Mouse (Mus musculus) midbrain, embryonic 11.5 days (tissue): ENCODE results near the gene Chml. TPM values are rescaled to one million over a fixed set of nuclear protein-coding genes. Genes with fewer than 3 reads are reported as not detected.

Source experiments
- ATAC-seq: fragments of 200-750 bp; cut with Nextera tagmentation; 2 replicates; pipeline ENCODE4 v1.8.0; 2017; ENCODE audit warnings: moderate TSS enrichment, moderate library complexity; ENCODE audit not compliant: low FRiP score
- DNase-seq: peaks from one replicate; pipeline ENCODE4 v3.0.0; 2015; ENCODE audit warnings: low spot score; ENCODE audit errors: missing footprints
- H3K27ac ChIP-seq: fragments of 300-500 bp; sonication (generic); 2 replicates; pipeline ENCODE4 v1.5.1; 2014; ENCODE audit warnings: low read depth, low read length
- H3K27me3 ChIP-seq: fragments of 300-500 bp; sonication (generic); 2 replicates; pipeline ENCODE4 v1.6.1; 2014; ENCODE audit warnings: mild to moderate bottlenecking, low read length, moderate library complexity, mixed read lengths; ENCODE audit not compliant: control insufficient read depth, insufficient read depth
- H3K36me3 ChIP-seq: fragments of 300-500 bp; sonication (generic); 2 replicates; pipeline ENCODE4 v1.6.1; 2014; ENCODE audit warnings: mild to moderate bottlenecking, low read length, moderate library complexity, mixed read lengths; ENCODE audit not compliant: control insufficient read depth, insufficient read depth
- H3K4me1 ChIP-seq: fragments of 300-500 bp; sonication (generic); 2 replicates; pipeline ENCODE4 v1.6.1; 2014; ENCODE audit warnings: low read length; ENCODE audit not compliant: control insufficient read depth, insufficient read depth
- H3K4me2 ChIP-seq: fragments of 300-500 bp; sonication (generic); 2 replicates; pipeline ENCODE4 v1.6.1; 2014; ENCODE audit warnings: mild to moderate bottlenecking, moderate library complexity
- H3K4me3 ChIP-seq: fragments of 300-500 bp; sonication (generic); 2 replicates; pipeline ENCODE4 v1.5.1; 2014; ENCODE audit warnings: low read depth, low read length
- H3K9ac ChIP-seq: fragments of 300-500 bp; sonication (generic); 2 replicates; pipeline ENCODE4 v1.6.1; 2014; ENCODE audit warnings: low read length
- H3K9me3 ChIP-seq: fragments of 300-500 bp; sonication (generic); 2 replicates; pipeline ENCODE4 v1.6.1; 2016; ENCODE audit warnings: low read length; ENCODE audit not compliant: control insufficient read depth
- WGBS: fragments of 180-500 bp; shearing (Covaris S2); extraction: QIAGEN DNeasy Blood & Tissue Kit; methylation state at CpG from one replicate; pipeline ENCODE4 v1.1.7; 2014; 5-methylcytosine and 5-hydroxymethylcytosine counted together
- polyA plus RNA-seq: library from polyadenylated mRNA; unstranded; fragments of >200 nt; fragmentation: Nextera tagmentation; extraction: Ambion mirVana; gene quantifications from 2 replicates; pipeline ENCODE4 v1.2.1, GENCODE M21; 2014

Gene Chml
- 6.9 and 8.0 TPM in 2 replicates for polyA plus RNA-seq

DNA sequence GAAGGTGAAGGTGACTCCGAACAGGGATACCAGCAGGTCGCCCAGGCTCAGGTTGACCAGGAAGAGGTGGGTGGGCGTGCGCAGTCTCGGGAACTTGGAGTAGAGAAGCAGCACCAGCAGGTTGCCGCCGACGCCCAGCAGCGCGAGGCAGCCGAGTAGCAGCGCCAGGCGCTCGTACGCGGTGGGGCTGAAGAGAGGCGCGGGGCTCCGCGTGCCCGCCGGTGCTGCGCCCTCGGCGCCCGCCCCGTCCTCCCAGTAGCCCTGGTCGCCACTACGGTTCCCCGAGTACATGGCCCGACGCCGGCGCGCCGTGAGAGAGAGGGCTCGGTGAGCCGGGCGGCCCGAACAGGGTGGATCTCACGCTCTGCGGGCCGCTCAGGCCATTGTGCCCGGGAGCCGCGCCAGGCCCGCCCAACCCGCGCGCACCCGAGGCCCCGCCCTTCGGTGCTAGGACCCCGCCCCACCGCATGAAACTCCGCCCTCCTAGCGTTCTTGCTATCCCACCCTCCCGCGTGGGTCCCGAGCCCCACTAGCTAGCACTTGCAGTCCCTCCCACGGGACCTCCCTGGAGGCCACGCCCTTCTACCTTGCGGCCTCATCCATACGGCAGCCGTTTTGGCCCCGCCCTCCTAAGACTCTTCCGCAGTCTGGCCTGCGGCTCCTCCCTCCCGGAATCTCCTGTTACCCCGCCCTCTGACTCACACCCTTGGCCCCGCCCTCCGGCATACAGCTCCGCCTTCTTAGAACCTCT is at the start of gene Chml, which contains the start of gene Opn3:
TSS of gene Chml (minus strand) at position 656 of the 751 bp plus-strand sequence.
TSS of gene Opn3 (minus strand) at position 531 of the 751 bp plus-strand sequence.
- Histone ChIP-seq H3K4me2 (peak within 1 kb of the TSS; percentile 80), H3K27me3 (no peaks in the 10 kb centered on the region), H3K36me3 (peaks cover 6% of the 10 kb centered on the region; the same call in 1 of the 2 replicates), H3K9me3 (no peaks in the 10 kb centered on the region), H3K9ac (peak within 1 kb of the TSS; percentile 88), H3K27ac (peak within 1 kb of the TSS; percentile 71), H3K4me3 (peak within 1 kb of the TSS; percentile 80), H3K4me1 (peaks cover 21% of the 10 kb centered on the region)
- WGBS: under 1% methylated on average over 53 of the region's 73 CpGs
- ATAC-seq: peak; percentile 97
- DNase-seq: peak; percentile 99

DNA sequence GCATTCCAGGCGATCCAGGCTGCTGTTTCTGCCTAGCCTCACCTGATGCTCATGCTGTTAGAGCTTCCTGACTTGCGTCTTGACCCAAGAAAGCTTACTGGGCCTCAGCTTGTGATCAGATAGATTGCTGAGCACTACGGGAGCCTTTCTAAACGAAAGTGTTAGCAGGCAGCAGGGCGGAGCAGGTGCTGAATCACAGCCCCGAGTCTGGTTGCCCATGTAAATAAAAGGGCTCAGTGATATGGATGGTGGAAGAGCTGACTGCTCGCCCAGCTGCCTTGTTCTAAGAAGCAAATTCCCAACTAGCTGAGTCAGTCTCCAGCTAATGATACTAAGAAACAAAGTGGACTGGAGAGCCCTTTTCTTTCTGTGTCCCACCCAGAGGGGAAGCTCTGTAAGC is 33.1 kb upstream of the Chml start:
- Histone ChIP-seq H3K36me3 (no peaks in the 10 kb centered on the region), H3K9me3 (no peaks in the 10 kb centered on the region), H3K4me2 (no peak overlapping the region), H3K9ac (no peak overlapping the region), H3K27me3 (no peaks in the 10 kb centered on the region), H3K4me1 (peaks cover 5% of the 10 kb centered on the region; the same call in 1 of the 2 replicates), H3K4me3 (no peak overlapping the region), H3K27ac (no peak overlapping the region)
- DNase-seq (no peak), ATAC-seq (no peak)
- WGBS: 41% methylated on average over 7 of the region's 7 CpGs

DNA sequence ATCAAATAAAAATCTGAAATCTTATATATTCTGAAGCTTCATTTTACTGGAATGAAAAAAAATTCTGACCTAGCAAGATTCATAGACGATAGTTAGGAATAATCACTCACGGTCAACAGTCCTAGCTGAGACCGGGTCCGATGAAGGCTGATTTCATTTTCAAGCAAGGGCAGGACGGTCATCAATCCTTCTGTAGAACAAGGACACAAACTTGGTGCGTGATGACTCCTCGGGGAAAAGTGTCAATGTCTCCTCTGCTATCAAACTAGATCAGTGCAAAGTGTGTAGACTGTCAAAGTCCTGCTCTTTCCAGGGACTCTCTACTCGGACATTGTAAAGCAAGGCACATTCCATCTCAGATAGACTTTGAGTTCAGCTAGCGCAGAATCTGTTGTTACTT is 24.1 kb upstream of the Chml start:
- ATAC-seq (no peak), DNase-seq (no peak)
- H3K27me3 ChIP-seq: no peaks in the 10 kb centered on the region
- no peaks in the 10 kb centered on the region for H3K4me1 ChIP-seq
- no peak overlapping the region for H3K9ac ChIP-seq
- no peak overlapping the region for H3K4me3 ChIP-seq
- H3K4me2 ChIP-seq: no peak overlapping the region
- no peak overlapping the region for H3K27ac ChIP-seq
- no peaks in the 10 kb centered on the region for H3K36me3 ChIP-seq
- H3K9me3 ChIP-seq: no peaks in the 10 kb centered on the region
- whole genome bisulfite sequencing: 94% methylated on average over 9 of the region's 9 CpGs

DNA sequence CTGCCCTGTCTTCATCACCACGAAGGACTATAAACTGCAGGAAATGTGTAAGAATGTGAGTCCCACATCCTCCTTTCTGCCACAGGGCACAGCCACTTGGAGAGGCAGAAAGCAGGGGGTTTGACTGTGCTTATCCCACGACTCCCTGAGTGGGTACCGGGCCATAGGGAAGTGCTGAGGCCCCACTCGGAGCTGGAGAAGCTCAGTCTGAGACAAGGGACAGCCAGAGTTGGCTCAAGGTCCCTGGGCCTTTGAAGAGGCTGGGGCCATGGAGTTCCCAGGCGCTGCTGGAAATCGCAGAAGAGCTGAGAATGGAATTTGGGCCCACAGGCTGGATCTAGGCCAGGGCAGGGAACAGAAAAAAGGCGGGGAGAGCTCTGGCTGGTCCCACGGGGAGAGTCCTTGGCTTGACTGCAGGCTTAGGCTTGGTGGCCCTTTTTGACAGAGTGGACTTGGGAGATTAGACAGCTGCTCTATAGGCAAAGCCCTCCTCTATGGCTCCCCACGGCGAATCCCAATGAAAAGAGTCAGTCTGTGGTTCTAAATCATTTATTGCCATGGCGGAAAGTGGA is 19.7 kb upstream of the Chml start:
- no peaks in the 10 kb centered on the region for H3K36me3 ChIP-seq
- H3K27me3 ChIP-seq: no peaks in the 10 kb centered on the region
- H3K4me1 ChIP-seq: no peaks in the 10 kb centered on the region
- H3K9me3 ChIP-seq: no peaks in the 10 kb centered on the region
- H3K4me2 ChIP-seq: no peak overlapping the region
- H3K9ac ChIP-seq: no peak overlapping the region
- 82% methylated on average over 11 of the region's 11 CpGs for WGBS
- peak; percentile 54 for DNase-seq
- ATAC-seq: no peak
- H3K4me3 ChIP-seq: no peak overlapping the region
- no peak overlapping the region for H3K27ac ChIP-seq

DNA sequence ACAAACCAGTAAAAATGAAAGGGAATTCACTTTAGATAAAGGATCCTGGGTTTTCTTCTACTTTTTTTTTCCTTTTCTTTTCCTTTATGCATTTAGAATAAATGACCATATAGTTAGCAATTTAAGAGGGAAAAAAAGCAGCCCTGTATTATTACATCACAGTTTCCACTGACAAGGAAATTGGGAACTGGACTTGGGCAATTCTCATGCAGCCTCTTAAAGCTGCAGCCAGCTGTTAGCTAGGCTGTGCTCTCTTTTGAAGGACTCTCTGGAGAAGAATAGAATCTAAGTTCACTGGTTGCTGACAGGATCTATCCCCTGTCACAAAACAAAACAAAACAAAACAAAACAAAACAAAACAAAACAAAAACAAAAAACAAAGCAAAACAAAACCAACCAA is 15.3 kb upstream of the Chml start:
- no peaks in the 10 kb centered on the region for H3K36me3 ChIP-seq
- no peak overlapping the region for H3K27ac ChIP-seq
- H3K9ac ChIP-seq: no peak overlapping the region
- no peaks in the 10 kb centered on the region for H3K4me1 ChIP-seq
- no peak overlapping the region for H3K4me2 ChIP-seq
- H3K4me3 ChIP-seq: no peak overlapping the region
- no peaks in the 10 kb centered on the region for H3K27me3 ChIP-seq
- ATAC-seq (no peak), DNase-seq (no peak)
- H3K9me3 ChIP-seq: no peaks in the 10 kb centered on the region

DNA sequence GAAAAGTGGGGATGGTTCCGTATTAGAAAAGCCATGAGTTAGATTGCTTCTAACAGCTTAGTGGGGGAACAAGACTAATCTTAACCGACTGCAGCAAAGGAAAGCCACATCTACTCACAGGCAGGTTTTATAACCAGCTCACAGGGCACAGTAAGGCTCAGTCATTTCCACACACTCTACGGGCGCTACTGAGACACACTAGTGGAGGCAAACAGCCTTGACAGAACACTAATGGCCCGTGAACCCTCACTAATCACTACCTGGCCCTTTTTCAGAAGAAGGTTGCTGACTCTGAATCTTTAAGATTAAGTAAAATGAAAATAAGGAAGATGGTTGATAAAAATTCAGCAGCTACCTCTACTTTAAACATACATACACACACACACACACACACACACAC is 14.9 kb upstream of the Chml start:
- H3K27me3 ChIP-seq: no peaks in the 10 kb centered on the region
- no peak overlapping the region for H3K4me3 ChIP-seq
- H3K9ac ChIP-seq: no peak overlapping the region
- H3K9me3 ChIP-seq: no peaks in the 10 kb centered on the region
- H3K4me2 ChIP-seq: no peak overlapping the region
- H3K36me3 ChIP-seq: no peaks in the 10 kb centered on the region
- H3K27ac ChIP-seq: no peak overlapping the region
- WGBS: 80% methylated on average over 5 of the region's 5 CpGs
- DNase-seq (peak; percentile 67), ATAC-seq (no peak)
- no peaks in the 10 kb centered on the region for H3K4me1 ChIP-seq

DNA sequence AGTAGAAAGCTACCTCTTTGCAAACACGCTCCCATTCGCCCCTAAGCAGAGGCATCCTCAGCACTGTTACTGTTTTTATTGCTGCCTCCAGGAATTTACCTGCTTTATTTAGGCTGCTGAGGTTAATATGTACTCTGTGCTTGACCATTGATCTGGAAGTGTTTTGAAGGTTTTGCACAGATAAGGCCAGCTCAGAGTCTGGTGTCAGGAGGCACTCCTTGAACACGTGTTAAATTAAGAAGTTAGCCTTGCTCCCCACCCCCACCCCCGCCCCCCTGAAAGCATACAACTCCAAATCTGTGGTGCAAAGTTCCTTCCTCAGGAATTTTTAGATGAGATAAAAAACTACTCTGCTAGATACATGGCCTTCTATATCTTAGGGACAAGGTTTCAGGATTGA is 8.4 kb upstream of the Chml start:
- H3K9me3 ChIP-seq: no peaks in the 10 kb centered on the region
- no peak for DNase-seq
- H3K4me2 ChIP-seq: no peak overlapping the region
- no peak overlapping the region for H3K27ac ChIP-seq
- H3K4me1 ChIP-seq: no peaks in the 10 kb centered on the region
- H3K27me3 ChIP-seq: no peaks in the 10 kb centered on the region
- H3K4me3 ChIP-seq: no peak overlapping the region
- H3K9ac ChIP-seq: no peak overlapping the region
- no peak for ATAC-seq
- no peaks in the 10 kb centered on the region for H3K36me3 ChIP-seq
- 74% methylated on average over 4 of the region's 4 CpGs for WGBS

DNA sequence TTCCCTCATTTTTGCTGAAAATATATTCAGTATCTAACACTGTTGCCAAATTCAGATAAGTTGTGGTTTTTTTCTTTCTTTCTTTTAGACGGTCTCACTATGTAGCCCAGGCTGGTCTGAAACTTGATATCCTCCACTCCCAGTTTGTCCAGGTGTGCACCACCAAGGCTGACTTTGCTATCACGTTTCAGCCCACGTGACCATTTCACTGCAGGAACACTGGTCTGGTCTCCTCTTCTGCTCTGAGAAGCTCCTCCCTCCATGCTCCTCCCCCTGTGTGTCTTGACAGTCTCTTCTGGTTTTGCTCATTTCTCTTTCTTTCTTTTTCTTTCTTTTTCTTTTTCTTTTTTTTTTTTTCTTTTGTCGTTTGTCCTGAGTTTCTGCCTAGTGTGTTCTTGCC is 7.1 kb upstream of the Chml start:
- no peak overlapping the region for H3K4me3 ChIP-seq

DNA sequence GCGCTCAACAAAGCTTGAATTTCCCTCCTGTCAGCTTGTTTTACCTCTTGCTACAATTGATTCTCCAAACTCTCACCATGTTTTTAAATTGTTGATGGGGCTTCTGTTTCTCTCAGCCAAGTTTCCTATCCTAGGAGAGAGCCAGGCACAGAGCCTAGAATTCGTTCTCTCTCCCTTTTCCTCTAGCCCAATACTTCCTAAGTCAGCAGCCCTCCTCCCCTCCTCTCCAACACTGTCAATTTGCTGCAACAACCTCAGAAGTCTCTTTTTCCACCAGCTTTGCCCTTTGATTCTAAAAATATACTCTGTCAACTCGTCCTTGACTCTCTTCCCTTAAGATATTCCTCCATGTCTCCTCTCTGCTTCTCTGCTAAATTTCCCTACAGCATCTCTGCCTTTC is 6.7 kb upstream of the Chml start:
- no peak overlapping the region for H3K4me2 ChIP-seq
- H3K27ac ChIP-seq: no peak overlapping the region
- ATAC-seq: no peak
- no peaks in the 10 kb centered on the region for H3K36me3 ChIP-seq
- WGBS: 70% methylated on average over 3 of the region's 3 CpGs
- H3K27me3 ChIP-seq: no peaks in the 10 kb centered on the region
- H3K9ac ChIP-seq: no peak overlapping the region
- H3K4me1 ChIP-seq: no peaks in the 10 kb centered on the region
- no peak for DNase-seq
- H3K9me3 ChIP-seq: no peaks in the 10 kb centered on the region
- no peak overlapping the region for H3K4me3 ChIP-seq

More for the DNA sequence above, 7.1 kb upstream of the Chml start:
- no peaks in the 10 kb centered on the region for H3K4me1 ChIP-seq
- WGBS: 44% methylated on average over 4 of the region's 4 CpGs
- no peak overlapping the region for H3K9ac ChIP-seq
- no peak overlapping the region for H3K4me2 ChIP-seq
- DNase-seq (no peak), ATAC-seq (no peak)
- H3K36me3 ChIP-seq: no peaks in the 10 kb centered on the region
- H3K27ac ChIP-seq: no peak overlapping the region
- H3K27me3 ChIP-seq: no peaks in the 10 kb centered on the region
- no peaks in the 10 kb centered on the region for H3K9me3 ChIP-seq
